Comparison of ENCODE assay signal across 8 mouse cellular contexts in genomic region chr6:115007728-115008127, GRCm38 (mm10). TPM values are rescaled to one million over a fixed set of nuclear protein-coding genes. Genes with fewer than 3 reads are reported as not detected.
DNase-seq lines count a peak whose midpoint lies in the region; ATAC-seq and TF ChIP-seq lines count a peak whose summit lies in the region.

No protein-coding gene starts in this region.

- no peak overlapping the region for H3K27ac ChIP-seq in ES-E14 (ENCODE audit: insufficient read depth, low read depth, low read length, poor library complexity, severe bottlenecking)
- 0 out of 2 replicates have a peak overlapping the region, but pooled peaks have one; percentile 72 for H3K27ac ChIP-seq in forebrain, embryonic 10.5 days
- no peak overlapping the region for H3K27ac ChIP-seq in lung, embryonic 15.5 days

- H3K9ac ChIP-seq in ES-E14 (ENCODE audit: insufficient read depth, low read depth, low read length, poor library complexity, severe bottlenecking), result no peak overlapping the region
- H3K9ac ChIP-seq in lung, embryonic 15.5 days, result no peak overlapping the region

- peaks cover 37% of the 10 kb centered on the region; the same call in 1 of the 2 replicates for H3K36me3 ChIP-seq in ES-E14 (ENCODE audit: control insufficient read depth, insufficient read depth, low read length, poor library complexity, severe bottlenecking)
- H3K36me3 ChIP-seq in forebrain, embryonic 10.5 days (replicated peaks), result peaks cover 66% of the 10 kb centered on the region
- H3K36me3 ChIP-seq in lung, embryonic 15.5 days, result peaks cover 14% of the 10 kb centered on the region; the same call in 1 of the 2 replicates

- H3K4me1 ChIP-seq in ES-E14 (ENCODE audit: control insufficient read depth in 2 of 2, insufficient read depth in 2 of 2, low read length in 2 of 2, poor library complexity in 1 of 2), result peaks cover 0 to 2% of the 10 kb centered on the region in 2 experiments; a peak in 1 of 4 replicates
- H3K4me1 ChIP-seq in forebrain, embryonic 10.5 days, result peaks cover 30% of the 10 kb centered on the region
- H3K4me1 ChIP-seq in lung, embryonic 15.5 days, result 0 out of 2 replicates have a peak, but pooled peaks cover 4% of the 10 kb centered on the region

- 0 out of 4 replicates have a peak overlapping the region, but pooled peaks of 1 of the 2 experiments have one; percentile 28 for H3K4me3 ChIP-seq in ES-E14 (ENCODE audit: insufficient read depth in 1 of 2, low read depth in 1 of 2, low read length in 2 of 2, poor library complexity in 1 of 2, severe bottlenecking in 1 of 2)
- no peak overlapping the region for H3K4me3 ChIP-seq in forebrain, embryonic 10.5 days
- no peak overlapping the region for H3K4me3 ChIP-seq in lung, embryonic 15.5 days

- intact Hi-C loops in heart, postnatal 25 days (cut with DNase I), result loop anchor here (1.0 kb wide), 2 partner anchors 78 to 283 kb away; no protein-coding TSS in a partner anchor

- DNase-seq in ES-E14 (ENCODE audit: low read depth, low spot score), result peak; percentile 64
- DNase-seq in c-Kit-positive CD71-positive TER-119-negative erythroid progenitor cells, embryonic 14.5 days (ENCODE audit: low read depth), result peak; percentile 34
- peak; percentile 73 for DNase-seq in forebrain, embryonic 10.5 days (ENCODE audit: extremely low spot score, low spot score)
- peak; percentile 33 for DNase-seq in heart, postnatal 25 days (ENCODE audit: low spot score)
- peak; percentile 72 for DNase-seq in layer of hippocampus, adult 11-12 months (ENCODE audit: low spot score)
- peak; percentile 74 for DNase-seq in ovary, postnatal 36 days (ENCODE audit: low spot score)
- peak; percentile 34 to 73 for DNase-seq in thymus, postnatal 10 days (ENCODE audit: low spot score in 2 of 2)

- WGBS in forebrain, embryonic 10.5 days, result 25% methylated on average over 5 of the region's 5 CpGs
- 24% methylated on average over 5 of the region's 5 CpGs for WGBS in lung, embryonic 15.5 days

- peak; percentile 63; the same call in 1 of the 2 replicates for ATAC-seq in lung, embryonic 15.5 days (ENCODE audit: borderline replicate concordance, extremely low read depth, low FRiP score, low TSS enrichment)

- no peak overlapping the region for H3K4me2 ChIP-seq in lung, embryonic 15.5 days

- in situ Hi-C loops in ES-E14 (cut with MboI; ENCODE audit: low sequenced_read_pairs in 2 of 2, unreplicated experiment in 2 of 2), result loop anchor here (5.0 to 25.0 kb wide), 2 partner anchors 75 to 95 kb away; no protein-coding TSS in a partner anchor

- no peaks in the 10 kb centered on the region for H3K9me3 ChIP-seq in ES-E14 (ENCODE audit: control insufficient read depth, insufficient read depth, low read depth, low read length)
- no peaks in the 10 kb centered on the region for H3K9me3 ChIP-seq in forebrain, embryonic 10.5 days
- no peaks in the 10 kb centered on the region for H3K9me3 ChIP-seq in lung, embryonic 15.5 days

- no peaks in the 10 kb centered on the region for H3K27me3 ChIP-seq in forebrain, embryonic 10.5 days (ENCODE audit: poor library complexity, severe bottlenecking)
- H3K27me3 ChIP-seq in lung, embryonic 15.5 days, result no peaks in the 10 kb centered on the region

TF ChIP-seq in ES-E14, 5 proteins besides CTCF, POLR2A, EP300 and RAD21:
- TF ChIP-seq ZC3H11A (IDR thresholded peaks at IDR 0.05; ENCODE audit: borderline replicate concordance, low read depth, low read length), result peak; percentile 60; the same call in 1 of the 2 replicates
- TF ChIP-seq HCFC1 (IDR thresholded peaks at IDR 0.05; ENCODE audit: borderline replicate concordance, insufficient read depth, low read length), result no peak

RNA-seq across cellular contexts. Expression of gene Tamm41, which starts 29.9 kb away (rescaled TPM):
- 35.7 and 39.9 TPM in 2 replicates for total RNA-seq in ES-E14 (2012; rRNA removed)
- polyA plus RNA-seq in forebrain, embryonic 10.5 days (2016; fragmentation: Nextera tagmentation; extraction: Ambion mirVana), result 103 and 104 TPM in 2 replicates
- 10 to 100 TPM; 10.1 to 10.5 TPM for total RNA-seq in heart, postnatal 25 days (2021)
- polyA plus RNA-seq in lung, embryonic 15.5 days (2015; fragmentation: Nextera tagmentation; extraction: Ambion mirVana), result 61.1 and 62.2 TPM in 2 replicates

RNA-seq across cellular contexts. Expression of gene Vgll4, which starts 37.9 kb away (rescaled TPM):
- total RNA-seq in ES-E14 (2012; rRNA removed), result 17.1 and 25.5 TPM in 2 replicates
- 79.0 and 81.7 TPM in 2 replicates for polyA plus RNA-seq in forebrain, embryonic 10.5 days (2016; fragmentation: Nextera tagmentation; extraction: Ambion mirVana)
- 10 to 100 TPM; 24.3 to 24.9 TPM for total RNA-seq in heart, postnatal 25 days (2021)
- polyA plus RNA-seq in lung, embryonic 15.5 days (2015; fragmentation: Nextera tagmentation; extraction: Ambion mirVana), result 133 and 147 TPM in 2 replicates
